Mouse (Mus musculus): ENCODE data around the gene Stk32b.

GRCm38 (mm10) chr5:37634791-37635190 is 82.2 kb downstream of the Stk32b start:
- no peak for TF ChIP-seq CTCF (IDR thresholded peaks at IDR 0.05; ENCODE audit: insufficient read depth, low read depth, low read length)
- no peak for TF ChIP-seq POLR2A (IDR thresholded peaks at IDR 0.05; ENCODE audit: insufficient read depth, low read depth, low read length)
